In genomic region chr13:32630122-32630732, GRCm38 (mm10) we compare ENCODE assay signal across 17 mouse cellular contexts.
DNase-seq lines count a peak whose midpoint lies in the region; ATAC-seq and TF ChIP-seq lines count a peak whose summit lies in the region.
"Had no signal": no experiment of that assay in that cellular context is flagged by ENCODE, and none has a peak within 500 bp of the region (broad histone marks: within the 10 kb centered on the region; RNA-seq: fewer than 3 reads in every experiment).

No protein-coding gene starts in this region.

- H3K79me3 ChIP-seq in C2C12 (ENCODE audit: low read depth) = no peaks in the 10 kb centered on the region

- no peak overlapping the region for H3K4me2 ChIP-seq in embryonic facial prominence, embryonic 13.5 days
- no peak overlapping the region for H3K4me2 ChIP-seq in heart, embryonic 13.5 days
- no peak overlapping the region for H3K4me2 ChIP-seq in lung, embryonic 14.5 days
- H3K4me2 ChIP-seq: embryonic facial prominence, embryonic 12.5 days; hindbrain, embryonic 12.5 days; kidney, embryonic 15.5 days; liver, embryonic 11.5 days; midbrain, embryonic 11.5 days; neural tube, embryonic 13.5 days had no signal

- TF ChIP-seq CTCF in C2C12 (IDR thresholded peaks at IDR 0.05; ENCODE audit: control insufficient read depth, insufficient read depth, insufficient read length) = no peak
- no peak for TF ChIP-seq CTCF in lung, embryonic 14.5 days (IDR thresholded peaks at IDR 0.05; ENCODE audit: low read depth)

- H3K27ac ChIP-seq in embryonic facial prominence, embryonic 13.5 days = 0 out of 2 replicates have a peak overlapping the region, but pooled peaks have one; percentile 12
- no peak overlapping the region for H3K27ac ChIP-seq in embryonic facial prominence, embryonic 10.5 days (replicated peaks)
- peak overlapping the region; percentile 68 for H3K27ac ChIP-seq in heart, embryonic 13.5 days (replicated peaks)
- peak overlapping the region; percentile 54; the same call in 1 of the 2 replicates for H3K27ac ChIP-seq in lung, embryonic 14.5 days (ENCODE audit: low read depth)
- H3K27ac ChIP-seq: embryonic facial prominence, embryonic 12.5 days; hindbrain, embryonic 12.5 days; kidney, embryonic 15.5 days; neural tube, embryonic 13.5 days had no signal

- ATAC-seq in embryonic facial prominence, embryonic 13.5 days (ENCODE audit: insufficient number of reproducible peaks, insufficient read depth, low FRiP score, low TSS enrichment, low read depth) = no peak
- ATAC-seq in heart, embryonic 13.5 days (ENCODE audit: extremely low read depth, insufficient number of reproducible peaks, low FRiP score, low TSS enrichment) = peak; percentile 66; the same call in 1 of the 2 replicates
- peak; percentile 99 for ATAC-seq in lung, embryonic 14.5 days (ENCODE audit: insufficient read depth)
- no peak for ATAC-seq in cerebellum, adult (ENCODE audit: insufficient number of reproducible peaks, low FRiP score, low TSS enrichment)

- H3ac ChIP-seq in C2C12 (ENCODE audit: control insufficient read depth, insufficient read length, low read depth) = no peak overlapping the region

- H3K27me3 ChIP-seq in embryonic facial prominence, embryonic 13.5 days = no peaks in the 10 kb centered on the region
- H3K27me3 ChIP-seq in embryonic facial prominence, embryonic 10.5 days (replicated peaks; ENCODE audit: low read depth, poor library complexity, severe bottlenecking) = no peaks in the 10 kb centered on the region
- H3K27me3 ChIP-seq in C2C12 (ENCODE audit: control insufficient read depth, insufficient read depth, insufficient read length) = no peaks in the 10 kb centered on the region
- H3K27me3 ChIP-seq in heart, embryonic 13.5 days (replicated peaks) = no peaks in the 10 kb centered on the region
- H3K27me3 ChIP-seq in lung, embryonic 14.5 days (ENCODE audit: insufficient read depth, low read length) = peaks cover 5% of the 10 kb centered on the region; the same call in 1 of the 2 replicates
- H3K27me3 ChIP-seq: embryonic facial prominence, embryonic 12.5 days; hindbrain, embryonic 12.5 days; kidney, embryonic 15.5 days; neural tube, embryonic 13.5 days had no signal

- H3K36me3 ChIP-seq in embryonic facial prominence, embryonic 13.5 days = no peaks in the 10 kb centered on the region
- H3K36me3 ChIP-seq in embryonic facial prominence, embryonic 10.5 days (replicated peaks) = no peaks in the 10 kb centered on the region
- H3K36me3 ChIP-seq in C2C12 (ENCODE audit: control insufficient read depth, insufficient read depth) = no peaks in the 10 kb centered on the region
- H3K36me3 ChIP-seq in heart, embryonic 13.5 days = no peaks in the 10 kb centered on the region
- no peaks in the 10 kb centered on the region for H3K36me3 ChIP-seq in lung, embryonic 14.5 days (ENCODE audit: insufficient read depth)
- H3K36me3 ChIP-seq: embryonic facial prominence, embryonic 12.5 days; hindbrain, embryonic 12.5 days; kidney, embryonic 15.5 days; neural tube, embryonic 13.5 days had no signal

- no peak overlapping the region for H3K4me3 ChIP-seq in embryonic facial prominence, embryonic 13.5 days
- H3K4me3 ChIP-seq in embryonic facial prominence, embryonic 10.5 days = no peak overlapping the region
- H3K4me3 ChIP-seq in C2C12 (ENCODE audit: insufficient read depth, poor library complexity, severe bottlenecking) = no peak overlapping the region
- no peak overlapping the region for H3K4me3 ChIP-seq in heart, embryonic 13.5 days
- no peak overlapping the region for H3K4me3 ChIP-seq in lung, embryonic 14.5 days (ENCODE audit: low read depth, low read length)
- H3K4me3 ChIP-seq: embryonic facial prominence, embryonic 12.5 days; hindbrain, embryonic 12.5 days; kidney, embryonic 15.5 days; neural tube, embryonic 13.5 days had no signal

- H3K4me1 ChIP-seq in embryonic facial prominence, embryonic 13.5 days = no peaks in the 10 kb centered on the region
- H3K4me1 ChIP-seq in embryonic facial prominence, embryonic 10.5 days = no peaks in the 10 kb centered on the region
- peaks cover 20% of the 10 kb centered on the region for H3K4me1 ChIP-seq in heart, embryonic 13.5 days
- H3K4me1 ChIP-seq in lung, embryonic 14.5 days (ENCODE audit: insufficient read depth) = 0 out of 2 replicates have a peak, but pooled peaks cover 3% of the 10 kb centered on the region
- H3K4me1 ChIP-seq: embryonic facial prominence, embryonic 12.5 days; hindbrain, embryonic 12.5 days; kidney, embryonic 15.5 days; neural tube, embryonic 13.5 days had no signal

- H3K79me2 ChIP-seq in C2C12 (ENCODE audit: control insufficient read depth, insufficient read depth) = no peaks in the 10 kb centered on the region

- no peak for DNase-seq in embryonic facial prominence, embryonic 10.5 days (ENCODE audit: low spot score)
- DNase-seq in lung, embryonic 14.5 days = peak; percentile 97
- no peak for DNase-seq in urinary bladder, adult 2 months (ENCODE audit: low spot score)
- DNase-seq in cerebellum, postnatal 10 days = no peak
- DNase-seq: B cell, adult 2 months; cerebellum, adult 18-20 months; right cerebral cortex, postnatal 25 days had no signal

- no peak overlapping the region for H3K9ac ChIP-seq in embryonic facial prominence, embryonic 13.5 days
- H3K9ac ChIP-seq in heart, embryonic 13.5 days = no peak overlapping the region
- no peak overlapping the region for H3K9ac ChIP-seq in lung, embryonic 14.5 days
- H3K9ac ChIP-seq: embryonic facial prominence, embryonic 12.5 days; hindbrain, embryonic 12.5 days; kidney, embryonic 15.5 days; neural tube, embryonic 13.5 days had no signal

- no peaks in the 10 kb centered on the region for H3K9me3 ChIP-seq in embryonic facial prominence, embryonic 13.5 days
- H3K9me3 ChIP-seq in embryonic facial prominence, embryonic 10.5 days = no peaks in the 10 kb centered on the region
- H3K9me3 ChIP-seq in heart, embryonic 13.5 days = no peaks in the 10 kb centered on the region
- no peaks in the 10 kb centered on the region for H3K9me3 ChIP-seq in lung, embryonic 14.5 days (ENCODE audit: low read depth, low read length)
- H3K9me3 ChIP-seq: embryonic facial prominence, embryonic 12.5 days; hindbrain, embryonic 12.5 days; kidney, embryonic 15.5 days; neural tube, embryonic 13.5 days had no signal

TF ChIP-seq in C2C12, 6 proteins besides CTCF, POLR2A, EP300 and RAD21:
- no peak for TF ChIP-seq MAX (IDR thresholded peaks at IDR 0.05)
- peak; percentile 8 for TF ChIP-seq MYOD1 (IDR thresholded peaks at IDR 0.05; ENCODE audit: control insufficient read depth, insufficient read length, low read depth)

Comparison
In these comparisons a context has a peak if more than half of its experiments do, and no peak if none do; other contexts are left out.
1. ATAC-seq: peak in heart, embryonic 13.5 days (single experiment) and lung, embryonic 14.5 days (single experiment); none in embryonic facial prominence, embryonic 13.5 days (single experiment) and cerebellum, adult (single experiment).